Mouse (Mus musculus) embryonic fibroblast, embryonic 13.5 days (primary cell): ENCODE data around the gene Tshz2.

Experiments used
- CTCF ChIP-seq: IDR thresholded peaks from 2 replicates; pipeline ENCODE4 v1.5.1; 2011; ENCODE audit warnings: mild to moderate bottlenecking, control low read depth, low read length, moderate library complexity, borderline replicate concordance; ENCODE audit not compliant: insufficient read depth
- POLR2A ChIP-seq: IDR thresholded peaks from 2 replicates; pipeline ENCODE4 v1.6.1; 2011; ENCODE audit warnings: low read depth, mild to moderate bottlenecking, control low read depth, low read length, moderate library complexity

- TF ChIP-seq POLR2A, result no peak
- TF ChIP-seq CTCF, result no peak
These were observed 307.7 kb downstream of the Tshz2 start for GRCm38 (mm10) chr2:169940297-169941142.
